Mouse (Mus musculus): ENCODE data around the gene Pcare. TPM values are rescaled to one million over a fixed set of nuclear protein-coding genes. Genes with fewer than 3 reads are reported as not detected.

The Pcare gene
- polyA plus RNA-seq, 1 experiment from 2014 or later: not detected

- H3K27ac ChIP-seq: no peak overlapping the region
- H3K9ac ChIP-seq: no peak overlapping the region
- no peaks in the 10 kb centered on the region for H3K9me3 ChIP-seq
- H3K4me2 ChIP-seq (replicated peaks): no peak overlapping the region
- no peaks in the 10 kb centered on the region for H3K4me1 ChIP-seq
- no peak overlapping the region for H3K4me3 ChIP-seq
- H3K36me3 ChIP-seq: no peaks in the 10 kb centered on the region
- ATAC-seq (ENCODE audit: low FRiP score, low read depth): no peak
- 0 out of 2 replicates have a peak, but pooled peaks cover 5% of the 10 kb centered on the region for H3K27me3 ChIP-seq
Observed at GRCm38 (mm10) chr17:71720434-71720833, 32.3 kb downstream of the Pcare start.

GRCm38 (mm10) chr17:71717881-71718625, 34.6 kb downstream of the Pcare start:
- no peak for ATAC-seq (ENCODE audit: low FRiP score, low read depth)
- Histone ChIP-seq H3K4me1 (no peaks in the 10 kb centered on the region), H3K27me3 (0 out of 2 replicates have a peak, but pooled peaks cover 5% of the 10 kb centered on the region), H3K9me3 (no peaks in the 10 kb centered on the region), H3K27ac (no peak overlapping the region), H3K36me3 (no peaks in the 10 kb centered on the region), H3K4me3 (no peak overlapping the region), H3K4me2 (replicated peaks) (no peak overlapping the region), H3K9ac (no peak overlapping the region)
- 90% methylated on average over 8 of the region's 8 CpGs for WGBS

- Histone ChIP-seq H3K36me3 (no peaks in the 10 kb centered on the region), H3K9ac (no peak overlapping the region), H3K9me3 (no peaks in the 10 kb centered on the region), H3K27ac (no peak overlapping the region), H3K27me3 (0 out of 2 replicates have a peak, but pooled peaks cover 5% of the 10 kb centered on the region), H3K4me2 (replicated peaks) (no peak overlapping the region), H3K4me3 (no peak overlapping the region), H3K4me1 (no peaks in the 10 kb centered on the region)
- WGBS: 85% methylated on average over 3 of the region's 3 CpGs
- no peak for ATAC-seq (ENCODE audit: low FRiP score, low read depth)
Observed at GRCm38 (mm10) chr17:71715034-71715433, 37.7 kb downstream of the Pcare start.

GRCm38 (mm10) chr17:71712279-71712678, 40.4 kb downstream of the Pcare start:
- no peak overlapping the region for H3K9ac ChIP-seq
- H3K4me3 ChIP-seq: no peak overlapping the region
- 75% methylated on average over 6 of the region's 6 CpGs for WGBS
- H3K4me2 ChIP-seq (replicated peaks): no peak overlapping the region
- no peaks in the 10 kb centered on the region for H3K9me3 ChIP-seq
- H3K27ac ChIP-seq: no peak overlapping the region
- H3K27me3 ChIP-seq: 0 out of 2 replicates have a peak, but pooled peaks cover 5% of the 10 kb centered on the region
- no peaks in the 10 kb centered on the region for H3K36me3 ChIP-seq
- H3K4me1 ChIP-seq: no peaks in the 10 kb centered on the region
- no peak for ATAC-seq (ENCODE audit: low FRiP score, low read depth)

GRCm38 (mm10) chr17:71707715-71708114, 45.0 kb downstream of the Pcare start:
- Histone ChIP-seq H3K4me2 (replicated peaks) (no peak overlapping the region), H3K9ac (no peak overlapping the region), H3K27ac (no peak overlapping the region), H3K36me3 (no peaks in the 10 kb centered on the region), H3K4me1 (no peaks in the 10 kb centered on the region), H3K27me3 (no peaks in the 10 kb centered on the region), H3K9me3 (no peaks in the 10 kb centered on the region), H3K4me3 (no peak overlapping the region)
- no peak for ATAC-seq (ENCODE audit: low FRiP score, low read depth)
- 60% methylated on average over 4 of the region's 4 CpGs for WGBS

- Histone ChIP-seq H3K9me3 (no peaks in the 10 kb centered on the region), H3K27me3 (no peaks in the 10 kb centered on the region), H3K4me3 (no peak overlapping the region), H3K9ac (no peak overlapping the region), H3K27ac (no peak overlapping the region), H3K36me3 (no peaks in the 10 kb centered on the region), H3K4me2 (replicated peaks) (no peak overlapping the region), H3K4me1 (no peaks in the 10 kb centered on the region)
- WGBS: 76% methylated on average over 14 of the region's 14 CpGs
- ATAC-seq (ENCODE audit: low FRiP score, low read depth): no peak
Observed at GRCm38 (mm10) chr17:71705550-71706480, 46.9 kb downstream of the Pcare start.

GRCm38 (mm10) chr17:71705113-71705512, 47.6 kb downstream of the Pcare start:
- no peak overlapping the region for H3K4me2 ChIP-seq (replicated peaks)
- H3K4me1 ChIP-seq: no peaks in the 10 kb centered on the region
- no peaks in the 10 kb centered on the region; the same call in 1 of the 2 replicates for H3K27me3 ChIP-seq
- H3K9ac ChIP-seq: no peak overlapping the region
- H3K36me3 ChIP-seq: no peaks in the 10 kb centered on the region
- H3K9me3 ChIP-seq: no peaks in the 10 kb centered on the region
- H3K27ac ChIP-seq: no peak overlapping the region
- no peak for ATAC-seq (ENCODE audit: low FRiP score, low read depth)
- 64% methylated on average over 1 of the region's 1 CpGs for WGBS
- H3K4me3 ChIP-seq: no peak overlapping the region

GRCm38 (mm10) chr17:71698619-71698956, 54.1 kb downstream of the Pcare start:
- no peaks in the 10 kb centered on the region for H3K36me3 ChIP-seq
- no peak for ATAC-seq (ENCODE audit: low FRiP score, low read depth)
- H3K4me2 ChIP-seq (replicated peaks): no peak overlapping the region

GRCm38 (mm10) chr17:71697896-71698618, 54.6 kb downstream of the Pcare start:
- Histone ChIP-seq H3K9me3 (no peaks in the 10 kb centered on the region), H3K9ac (no peak overlapping the region), H3K4me2 (replicated peaks) (no peak overlapping the region), H3K4me3 (no peak overlapping the region), H3K4me1 (no peaks in the 10 kb centered on the region), H3K27me3 (no peaks in the 10 kb centered on the region; the same call in 1 of the 2 replicates), H3K27ac (no peak overlapping the region), H3K36me3 (no peaks in the 10 kb centered on the region)
- ATAC-seq (ENCODE audit: low FRiP score, low read depth): no peak
- 76% methylated on average over 11 of the region's 11 CpGs for WGBS

More at GRCm38 (mm10) chr17:71698619-71698956, 54.1 kb downstream of the Pcare start:
- WGBS: 90% methylated on average over 11 of the region's 11 CpGs
- no peaks in the 10 kb centered on the region for H3K4me1 ChIP-seq
- H3K27me3 ChIP-seq: no peaks in the 10 kb centered on the region; the same call in 1 of the 2 replicates
- H3K9me3 ChIP-seq: no peaks in the 10 kb centered on the region
- H3K9ac ChIP-seq: no peak overlapping the region
- H3K4me3 ChIP-seq: no peak overlapping the region
- H3K27ac ChIP-seq: no peak overlapping the region

GRCm38 (mm10) chr17:71696396-71696795, 56.3 kb downstream of the Pcare start:
- H3K4me3 ChIP-seq: no peak overlapping the region
- no peak overlapping the region for H3K9ac ChIP-seq
- no peak overlapping the region for H3K4me2 ChIP-seq (replicated peaks)
- H3K27me3 ChIP-seq: no peaks in the 10 kb centered on the region; the same call in 1 of the 2 replicates
- H3K9me3 ChIP-seq: no peaks in the 10 kb centered on the region
- H3K27ac ChIP-seq: no peak overlapping the region
- no peak for ATAC-seq (ENCODE audit: low FRiP score, low read depth)
- no peaks in the 10 kb centered on the region for H3K36me3 ChIP-seq
- 0 out of 2 replicates have a peak, but pooled peaks cover 2% of the 10 kb centered on the region for H3K4me1 ChIP-seq
- WGBS: 81% methylated on average over 5 of the region's 5 CpGs

GRCm38 (mm10) chr17:71695716-71696315, 56.9 kb downstream of the Pcare start:
- H3K36me3 ChIP-seq: no peaks in the 10 kb centered on the region
- no peak overlapping the region for H3K9ac ChIP-seq
- no peaks in the 10 kb centered on the region for H3K9me3 ChIP-seq
- no peak overlapping the region for H3K27ac ChIP-seq
- no peak for ATAC-seq (ENCODE audit: low FRiP score, low read depth)
- WGBS: 63% methylated on average over 15 of the region's 15 CpGs
- H3K4me1 ChIP-seq: 0 out of 2 replicates have a peak, but pooled peaks cover 5% of the 10 kb centered on the region
- no peaks in the 10 kb centered on the region; the same call in 1 of the 2 replicates for H3K27me3 ChIP-seq
- H3K4me3 ChIP-seq: no peak overlapping the region
- H3K4me2 ChIP-seq (replicated peaks): no peak overlapping the region

Measured in limb, embryonic 13.5 days (tissue).